In the genomic region with DNA sequence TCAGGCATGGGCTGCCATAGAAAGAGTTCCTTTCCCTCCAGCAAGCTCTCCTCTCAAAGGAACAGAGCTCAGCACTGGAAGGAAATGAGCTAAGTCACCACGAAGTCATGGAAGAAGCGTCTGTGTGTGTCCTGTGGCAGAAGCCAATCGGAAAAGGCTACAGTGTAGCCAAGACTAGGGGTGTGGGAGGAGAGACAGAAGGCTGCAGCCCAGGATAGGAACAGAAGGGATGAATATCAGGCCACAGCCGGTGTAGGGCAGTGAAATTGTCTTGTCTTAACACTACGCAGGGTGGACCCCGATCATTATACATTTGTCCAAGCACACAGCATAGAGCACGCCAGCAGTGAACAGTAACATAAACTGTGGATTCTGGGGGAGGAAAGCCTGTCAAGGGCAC, we compare ENCODE assay signal across 17 mouse cellular contexts.
DNase-seq lines count a peak whose midpoint lies in the region; ATAC-seq and TF ChIP-seq lines count a peak whose summit lies in the region.
"Had no signal": no experiment of that assay in that cellular context is flagged by ENCODE, and none has a peak within 500 bp of the region (broad histone marks: within the 10 kb centered on the region; RNA-seq: fewer than 3 reads in every experiment).

No protein-coding gene starts in this region.

- no peak overlapping the region for H3K4me3 ChIP-seq in hindbrain, postnatal 0 days (ENCODE audit: low read length)
- no peak overlapping the region for H3K4me3 ChIP-seq in hindbrain, embryonic 11.5 days (ENCODE audit: low read depth, low read length)
- no peak overlapping the region for H3K4me3 ChIP-seq in lung, embryonic 14.5 days (ENCODE audit: low read depth, low read length)
- H3K4me3 ChIP-seq in forebrain, embryonic 15.5 days = no peak overlapping the region
- H3K4me3 ChIP-seq: embryonic facial prominence, embryonic 10.5 days; forebrain, embryonic 13.5 days; heart, embryonic 10.5 days; hindbrain, embryonic 10.5 days; hindbrain, embryonic 15.5 days had no signal

- no peak for TF ChIP-seq CTCF in hindbrain, postnatal 0 days (IDR thresholded peaks at IDR 0.05; ENCODE audit: low read depth)
- no peak for TF ChIP-seq CTCF in lung, embryonic 14.5 days (IDR thresholded peaks at IDR 0.05; ENCODE audit: low read depth)

- 0 out of 2 replicates have a peak overlapping the region, but pooled peaks have one; percentile 8 for H3K27ac ChIP-seq in hindbrain, postnatal 0 days
- no peak overlapping the region for H3K27ac ChIP-seq in hindbrain, embryonic 11.5 days (ENCODE audit: low read depth, low read length)
- H3K27ac ChIP-seq in lung, embryonic 14.5 days (ENCODE audit: low read depth) = no peak overlapping the region
- no peak overlapping the region for H3K27ac ChIP-seq in forebrain, embryonic 15.5 days (replicated peaks)
- H3K27ac ChIP-seq: embryonic facial prominence, embryonic 10.5 days; forebrain, embryonic 13.5 days; hindbrain, embryonic 10.5 days; hindbrain, embryonic 15.5 days had no signal

- H3K4me2 ChIP-seq in hindbrain, postnatal 0 days (ENCODE audit: low read depth, low read length) = no peak overlapping the region
- H3K4me2 ChIP-seq in hindbrain, embryonic 11.5 days (replicated peaks; ENCODE audit: low read depth, low read length) = no peak overlapping the region
- no peak overlapping the region for H3K4me2 ChIP-seq in lung, embryonic 14.5 days
- H3K4me2 ChIP-seq in forebrain, embryonic 15.5 days (replicated peaks) = no peak overlapping the region
- H3K4me2 ChIP-seq: forebrain, embryonic 13.5 days; hindbrain, embryonic 15.5 days had no signal

- H3K27me3 ChIP-seq in hindbrain, postnatal 0 days (ENCODE audit: insufficient read depth, low read length) = no peaks in the 10 kb centered on the region
- no peaks in the 10 kb centered on the region for H3K27me3 ChIP-seq in hindbrain, embryonic 11.5 days (ENCODE audit: control insufficient read depth, insufficient read depth, low read length)
- no peaks in the 10 kb centered on the region for H3K27me3 ChIP-seq in lung, embryonic 14.5 days (ENCODE audit: insufficient read depth, low read length)
- H3K27me3 ChIP-seq in forebrain, embryonic 15.5 days = no peaks in the 10 kb centered on the region
- H3K27me3 ChIP-seq: forebrain, embryonic 13.5 days; hindbrain, embryonic 15.5 days had no signal

- DNase-seq in cerebellum, postnatal 10 days = peak; percentile 62 to 67
- no peak for DNase-seq in cerebellum, adult 9-10 months
- DNase-seq in hindbrain, postnatal 0 days (ENCODE audit: low spot score) = no peak
- no peak for DNase-seq in hindbrain, embryonic 11.5 days (ENCODE audit: low spot score)
- peak; percentile 32 for DNase-seq in lung, embryonic 14.5 days
- no peak for DNase-seq in lung, postnatal 4 days
- DNase-seq in testis, postnatal 10 days (ENCODE audit: low spot score) = peak; percentile 59
- DNase-seq: adrenal gland, postnatal 10 days; gastrocnemius, postnatal 10 days; heart, adult 18-20 months had no signal

- WGBS in hindbrain, postnatal 0 days = 74% methylated on average over 7 of the region's 7 CpGs
- 85% methylated on average over 7 of the region's 7 CpGs for WGBS in hindbrain, embryonic 11.5 days
- WGBS in lung, embryonic 14.5 days = 38% methylated on average over 7 of the region's 7 CpGs
- WGBS in forebrain, embryonic 15.5 days = 87% methylated on average over 7 of the region's 7 CpGs

- H3K9me3 ChIP-seq in hindbrain, postnatal 0 days (ENCODE audit: low read length) = no peaks in the 10 kb centered on the region
- no peaks in the 10 kb centered on the region for H3K9me3 ChIP-seq in hindbrain, embryonic 11.5 days (ENCODE audit: control insufficient read depth, low read length)
- H3K9me3 ChIP-seq in lung, embryonic 14.5 days (ENCODE audit: low read depth, low read length) = no peaks in the 10 kb centered on the region
- H3K9me3 ChIP-seq in forebrain, embryonic 15.5 days = no peaks in the 10 kb centered on the region
- H3K9me3 ChIP-seq: embryonic facial prominence, embryonic 10.5 days; forebrain, embryonic 13.5 days; heart, embryonic 10.5 days; hindbrain, embryonic 10.5 days; hindbrain, embryonic 15.5 days had no signal

- no peaks in the 10 kb centered on the region for H3K36me3 ChIP-seq in hindbrain, postnatal 0 days (ENCODE audit: insufficient read depth, low read length)
- no peaks in the 10 kb centered on the region for H3K36me3 ChIP-seq in hindbrain, embryonic 11.5 days (ENCODE audit: control insufficient read depth, insufficient read depth, low read length)
- H3K36me3 ChIP-seq in lung, embryonic 14.5 days (ENCODE audit: insufficient read depth) = no peaks in the 10 kb centered on the region
- no peaks in the 10 kb centered on the region for H3K36me3 ChIP-seq in forebrain, embryonic 15.5 days
- H3K36me3 ChIP-seq: embryonic facial prominence, embryonic 10.5 days; hindbrain, embryonic 10.5 days; hindbrain, embryonic 15.5 days had no signal

- no peak overlapping the region for H3K9ac ChIP-seq in hindbrain, postnatal 0 days (replicated peaks; ENCODE audit: low read length)
- H3K9ac ChIP-seq in hindbrain, embryonic 11.5 days (ENCODE audit: low read depth, low read length) = no peak overlapping the region
- no peak overlapping the region for H3K9ac ChIP-seq in lung, embryonic 14.5 days
- no peak overlapping the region for H3K9ac ChIP-seq in forebrain, embryonic 15.5 days (replicated peaks)
- H3K9ac ChIP-seq: forebrain, embryonic 13.5 days; hindbrain, embryonic 15.5 days had no signal

- no peaks in the 10 kb centered on the region; the same call in none of the 2 replicates for H3K4me1 ChIP-seq in hindbrain, postnatal 0 days (ENCODE audit: insufficient read depth, low read length)
- H3K4me1 ChIP-seq in hindbrain, embryonic 11.5 days (replicated peaks; ENCODE audit: control insufficient read depth, insufficient read depth, low read length) = no peaks in the 10 kb centered on the region
- no peaks in the 10 kb centered on the region; the same call in 1 of the 2 replicates for H3K4me1 ChIP-seq in lung, embryonic 14.5 days (ENCODE audit: insufficient read depth)
- 0 out of 2 replicates have a peak, but pooled peaks cover 5% of the 10 kb centered on the region for H3K4me1 ChIP-seq in forebrain, embryonic 15.5 days

- ATAC-seq in hindbrain, postnatal 0 days = no peak
- ATAC-seq in hindbrain, embryonic 11.5 days (ENCODE audit: low FRiP score) = no peak
- peak; percentile 60 for ATAC-seq in lung, embryonic 14.5 days (ENCODE audit: insufficient read depth)
- ATAC-seq in forebrain, embryonic 15.5 days (replicated peaks) = no peak
- ATAC-seq: forebrain, embryonic 13.5 days; inflammation-experienced regulatory T-cells, adult 6 months had no signal

Comparison
In these comparisons a context has a peak if more than half of its experiments do, and no peak if none do; other contexts are left out.
1. DNase-seq: peak in cerebellum, postnatal 10 days (2 of 2), lung, embryonic 14.5 days (single experiment) and testis, postnatal 10 days (single experiment); none in cerebellum, adult 9-10 months (single experiment), hindbrain, postnatal 0 days (single experiment), hindbrain, embryonic 11.5 days (single experiment) and lung, postnatal 4 days (0 of 2).